Mouse (Mus musculus): ENCODE measurements around the gene Asb15. TPM values are rescaled to one million over a fixed set of nuclear protein-coding genes. Genes with fewer than 3 reads are reported as not detected.

The Asb15 gene
- total RNA-seq, 2 experiments from 2014 or later, result not detected

DNA sequence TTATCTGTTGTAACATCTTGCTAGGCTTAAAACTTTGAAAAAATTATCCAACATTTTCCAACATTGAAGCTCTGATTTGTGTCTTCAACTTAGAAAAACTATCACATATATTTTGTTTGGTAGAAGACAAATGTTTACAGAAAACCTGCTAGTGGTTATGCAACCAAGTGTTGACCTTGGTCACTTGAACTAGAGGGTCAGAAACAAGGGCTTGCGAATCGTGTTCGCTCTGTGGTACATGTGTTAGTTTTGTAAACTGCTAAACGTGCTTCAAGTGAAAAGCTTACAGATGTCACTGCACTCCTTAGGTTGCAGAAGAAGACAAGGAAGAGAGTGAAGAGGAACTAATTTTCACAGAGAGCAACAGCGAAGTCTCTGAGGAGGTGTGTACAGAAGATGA lies 75.0 kb downstream of the Asb15 start:
- no peak for ATAC-seq (replicated peaks; ENCODE audit: low FRiP score, low TSS enrichment, poor library complexity, severe bottlenecking)

DNA sequence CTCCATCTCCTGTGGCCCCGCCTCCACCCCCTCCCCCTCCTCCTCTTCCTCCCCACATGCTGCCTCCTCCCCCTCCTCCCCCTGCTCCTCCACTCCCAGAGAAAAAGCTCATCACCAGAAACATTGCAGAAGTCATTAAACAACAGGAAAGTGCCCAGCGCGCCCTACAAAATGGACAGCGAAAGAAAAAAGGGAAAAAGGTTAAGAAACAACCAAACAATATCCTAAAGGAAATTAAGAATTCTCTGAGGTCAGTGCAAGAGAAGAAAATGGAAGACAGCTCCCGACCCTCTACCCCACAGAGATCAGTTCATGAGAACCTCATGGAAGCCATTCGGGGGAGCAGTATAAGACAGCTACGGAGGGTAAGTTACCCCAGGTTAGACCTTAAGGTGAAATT lies 76.3 kb downstream of the Asb15 start:
- no peak for ATAC-seq (replicated peaks; ENCODE audit: low FRiP score, low TSS enrichment, poor library complexity, severe bottlenecking)

DNA sequence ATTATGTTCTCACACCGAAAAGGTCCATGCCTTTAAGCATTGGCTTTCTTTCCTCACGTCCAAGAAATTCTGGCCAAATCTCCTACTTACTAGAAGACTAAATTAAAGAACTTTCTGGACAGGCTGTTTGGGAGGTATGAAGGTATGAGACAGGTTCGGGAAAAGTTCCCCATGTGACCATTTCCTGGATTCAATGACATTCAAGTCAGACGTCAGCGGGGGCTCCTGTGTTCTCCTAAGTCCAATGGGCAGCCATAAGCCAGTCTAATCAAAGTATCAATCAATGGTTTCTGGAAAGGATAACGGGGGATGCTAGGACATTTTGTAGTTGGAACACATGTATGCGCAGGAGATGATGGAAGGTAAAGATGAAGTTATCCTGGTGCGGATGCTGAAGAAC lies 77.7 kb downstream of the Asb15 start:
- ATAC-seq (replicated peaks; ENCODE audit: low FRiP score, low TSS enrichment, poor library complexity, severe bottlenecking), result no peak

DNA sequence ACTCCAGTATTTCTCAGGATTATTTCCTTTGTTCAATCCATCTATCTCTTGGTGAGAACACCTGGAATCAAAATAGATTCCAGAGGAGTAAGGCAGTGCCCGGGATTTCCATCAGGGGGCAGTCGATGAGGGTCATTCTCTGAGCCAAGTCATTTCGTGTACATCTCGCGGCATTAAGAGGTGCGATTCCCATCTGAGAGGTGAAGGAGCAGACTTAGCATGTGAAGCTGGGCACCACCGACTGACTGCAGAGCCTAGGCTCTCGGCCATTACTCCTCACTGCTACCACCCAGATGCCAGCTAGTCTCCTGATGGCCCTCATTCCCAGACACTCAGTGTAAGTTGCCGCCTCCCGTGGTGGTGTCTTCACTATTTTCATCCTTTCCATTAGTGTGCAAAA lies 78.6 kb downstream of the Asb15 start:
- ATAC-seq (replicated peaks; ENCODE audit: low FRiP score, low TSS enrichment, poor library complexity, severe bottlenecking), result no peak

DNA sequence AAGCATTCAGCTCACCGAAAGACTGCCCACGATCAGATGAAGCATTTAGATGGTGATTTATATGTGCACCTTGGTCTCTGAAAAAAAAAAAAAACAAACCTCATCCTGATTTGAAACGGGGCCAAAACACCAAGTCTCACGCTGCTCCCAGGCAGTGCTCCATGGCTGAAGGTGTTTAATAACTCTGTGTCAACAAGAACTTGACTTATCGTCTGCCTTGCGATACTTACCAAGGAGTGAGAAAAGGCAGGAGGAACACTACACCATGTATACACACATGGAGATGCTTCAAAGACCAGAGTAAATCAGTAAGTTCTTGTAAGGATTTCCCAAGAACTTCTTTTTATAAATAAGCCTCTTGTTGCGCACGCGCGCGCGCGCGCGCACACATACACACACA lies 79.6 kb downstream of the Asb15 start:
- ATAC-seq (replicated peaks; ENCODE audit: low FRiP score, low TSS enrichment, poor library complexity, severe bottlenecking), result no peak

DNA sequence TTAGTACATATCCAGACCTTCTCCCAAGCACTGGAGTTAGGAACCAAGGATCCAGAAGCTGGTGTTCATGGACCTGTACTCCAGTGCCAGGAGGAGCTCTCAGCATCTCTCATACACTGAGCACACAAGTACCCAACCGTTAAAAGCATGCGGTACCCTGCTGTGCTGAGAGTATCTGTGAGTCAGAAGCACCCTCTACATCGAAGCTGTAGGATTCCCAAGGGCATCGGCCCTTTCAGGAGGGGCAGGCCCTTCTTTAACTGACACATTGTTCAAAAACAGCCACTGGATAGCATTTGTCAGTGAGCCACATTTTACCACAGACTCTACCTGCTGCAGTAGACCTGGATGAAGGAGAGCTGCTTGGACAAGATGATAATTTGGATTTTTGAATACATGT lies 80.2 kb downstream of the Asb15 start:
- ATAC-seq (replicated peaks; ENCODE audit: low FRiP score, low TSS enrichment, poor library complexity, severe bottlenecking), result no peak

DNA sequence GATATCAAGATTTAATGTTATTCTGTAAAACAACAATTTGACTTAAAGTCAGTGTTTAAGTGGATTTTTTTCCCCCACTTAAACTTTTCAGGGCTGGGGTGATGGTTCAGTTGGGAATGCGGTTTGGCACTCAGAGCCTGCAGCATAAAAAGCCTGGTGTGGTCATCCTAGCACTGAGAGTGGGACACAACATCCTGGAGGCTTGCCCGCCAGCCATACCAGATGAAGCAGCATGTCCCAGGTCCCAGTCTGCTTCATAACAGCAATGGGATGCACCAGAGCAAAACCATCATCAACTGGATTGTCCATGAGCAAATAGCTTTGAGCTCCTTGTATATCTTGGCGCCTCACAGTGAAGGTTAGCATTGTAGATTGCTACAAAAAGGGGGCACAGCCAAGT lies 80.7 kb downstream of the Asb15 start:
- no peak for ATAC-seq (replicated peaks; ENCODE audit: low FRiP score, low TSS enrichment, poor library complexity, severe bottlenecking)

DNA sequence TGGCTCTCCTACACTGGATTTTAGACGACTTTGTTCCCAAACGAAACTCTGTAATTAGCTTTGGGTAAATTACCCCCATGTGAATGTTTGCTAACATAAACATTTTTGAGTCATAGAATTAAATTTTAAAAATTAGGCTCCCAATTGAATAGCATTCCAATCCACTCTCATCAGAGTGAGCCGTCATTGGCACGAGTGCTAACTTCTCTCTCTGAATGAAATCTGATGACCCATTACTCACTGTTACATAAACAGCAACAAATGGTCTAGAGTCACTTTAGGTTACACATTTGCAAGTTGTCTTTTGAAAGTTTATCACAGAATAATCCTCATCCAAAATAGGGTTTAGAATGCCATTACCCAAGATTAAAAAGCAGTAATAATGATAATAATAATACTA lies 81.6 kb downstream of the Asb15 start:
- no peak for ATAC-seq (replicated peaks; ENCODE audit: low FRiP score, low TSS enrichment, poor library complexity, severe bottlenecking)

DNA sequence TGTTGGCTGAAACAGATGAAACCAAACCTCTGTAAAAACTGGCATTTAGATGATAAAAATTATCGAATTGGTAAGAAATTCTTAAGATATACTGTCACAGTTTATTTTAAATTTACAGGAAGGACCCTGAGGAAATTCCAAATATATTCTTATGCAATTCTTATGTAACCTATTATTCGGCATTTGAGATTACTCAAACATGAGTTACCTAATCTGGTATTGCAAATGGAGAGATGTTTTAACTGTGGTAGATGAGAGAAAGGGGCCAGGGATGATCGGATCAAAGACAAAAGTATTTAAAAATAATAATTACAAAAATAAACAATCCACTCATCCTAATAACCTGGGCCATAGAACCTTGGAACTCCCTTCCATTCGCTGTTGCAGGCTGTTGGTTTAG lies 82.4 kb downstream of the Asb15 start:
- no peak for ATAC-seq (replicated peaks; ENCODE audit: low FRiP score, low TSS enrichment, poor library complexity, severe bottlenecking)

DNA sequence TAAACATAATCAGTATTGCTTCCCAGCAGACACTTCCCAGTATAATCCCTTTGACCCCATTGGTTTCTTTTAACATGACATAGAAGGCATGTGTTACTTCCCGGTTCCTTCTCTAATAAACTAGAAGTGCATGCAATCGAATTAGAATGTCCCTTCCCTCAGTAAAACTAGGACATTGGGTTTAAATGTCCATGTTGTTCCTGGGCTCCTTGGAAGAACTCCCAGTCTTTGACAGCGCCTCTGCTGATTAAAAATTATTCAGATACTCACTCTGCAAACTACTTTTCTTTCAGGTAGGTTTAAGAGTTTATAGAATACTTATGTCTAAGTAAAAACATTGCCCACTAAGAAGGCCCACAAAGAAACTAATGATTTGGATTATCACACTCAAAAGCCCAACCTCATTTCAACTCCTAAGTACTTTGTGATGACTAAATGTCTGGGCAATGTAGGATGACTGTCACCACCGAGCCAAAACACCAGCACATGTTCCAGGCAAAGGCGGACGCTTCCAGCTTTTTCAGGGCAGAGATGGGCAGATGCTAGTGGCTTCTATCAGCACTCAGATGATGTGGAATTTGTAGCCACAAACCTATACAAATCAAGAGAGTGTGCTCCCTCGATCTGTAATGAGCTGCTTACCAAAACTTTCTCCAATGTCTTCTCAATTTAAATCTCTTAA lies 84.3 kb downstream of the Asb15 start:
- no peak for ATAC-seq (replicated peaks; ENCODE audit: low FRiP score, low TSS enrichment, poor library complexity, severe bottlenecking)

DNA sequence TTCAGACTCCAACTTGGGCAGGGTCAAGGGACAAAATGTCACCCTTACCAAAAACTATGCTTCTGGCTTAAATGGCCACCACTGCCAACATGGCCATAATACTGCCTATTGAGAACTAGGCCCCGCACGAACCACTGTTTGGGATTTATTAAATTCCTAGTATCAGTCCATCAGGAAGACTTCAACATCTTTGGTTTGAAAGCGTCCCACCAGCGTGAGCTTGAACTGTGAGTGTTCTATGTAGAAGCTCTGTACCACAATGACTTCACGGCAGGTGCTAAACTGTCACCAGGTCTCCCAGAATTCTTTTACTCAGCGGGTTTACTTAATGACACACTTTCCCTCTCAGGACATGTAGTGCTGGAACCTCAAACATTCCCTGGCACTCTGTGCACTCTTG lies 85.4 kb downstream of the Asb15 start:
- no peak for ATAC-seq (replicated peaks; ENCODE audit: low FRiP score, low TSS enrichment, poor library complexity, severe bottlenecking)

DNA sequence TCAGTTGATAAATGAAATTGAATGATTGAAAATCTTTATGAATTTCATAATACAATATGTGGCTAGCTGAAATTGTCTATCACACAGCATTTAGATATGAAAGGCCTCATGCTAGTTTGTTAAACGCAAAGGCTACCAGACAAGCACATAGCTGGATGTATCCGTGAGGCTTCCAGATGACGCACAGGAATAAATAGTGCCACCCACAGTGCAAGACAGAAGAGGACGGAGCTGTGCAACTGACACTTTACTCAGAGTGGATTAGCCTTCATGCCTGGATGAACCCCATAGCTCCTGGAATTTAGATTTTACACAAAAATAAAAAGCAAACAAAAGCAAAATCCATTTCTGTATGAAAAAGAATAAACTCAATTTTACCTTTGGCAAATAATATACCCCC lies 86.0 kb downstream of the Asb15 start:
- no peak for ATAC-seq (replicated peaks; ENCODE audit: low FRiP score, low TSS enrichment, poor library complexity, severe bottlenecking)

DNA sequence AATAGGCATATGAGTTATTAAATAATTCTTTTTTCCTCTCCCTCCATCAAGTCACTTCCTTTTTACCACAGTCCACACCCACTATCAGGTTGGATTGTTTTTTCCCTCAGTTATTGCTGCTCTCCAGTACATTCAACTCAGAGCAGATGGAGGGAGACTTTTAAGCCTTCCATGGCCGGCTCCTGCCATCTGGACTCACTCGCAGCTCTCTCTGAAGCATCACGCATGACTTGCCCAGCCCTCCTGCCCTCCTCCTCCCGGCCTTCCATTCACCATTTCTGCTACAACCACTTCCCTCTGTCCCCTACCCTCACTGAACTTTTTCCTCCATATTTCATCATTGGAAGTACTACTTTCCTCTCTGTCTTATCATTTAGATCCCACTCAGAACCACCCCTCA lies 88.8 kb downstream of the Asb15 start:
- ATAC-seq (replicated peaks; ENCODE audit: low FRiP score, low TSS enrichment, poor library complexity, severe bottlenecking), result no peak

DNA sequence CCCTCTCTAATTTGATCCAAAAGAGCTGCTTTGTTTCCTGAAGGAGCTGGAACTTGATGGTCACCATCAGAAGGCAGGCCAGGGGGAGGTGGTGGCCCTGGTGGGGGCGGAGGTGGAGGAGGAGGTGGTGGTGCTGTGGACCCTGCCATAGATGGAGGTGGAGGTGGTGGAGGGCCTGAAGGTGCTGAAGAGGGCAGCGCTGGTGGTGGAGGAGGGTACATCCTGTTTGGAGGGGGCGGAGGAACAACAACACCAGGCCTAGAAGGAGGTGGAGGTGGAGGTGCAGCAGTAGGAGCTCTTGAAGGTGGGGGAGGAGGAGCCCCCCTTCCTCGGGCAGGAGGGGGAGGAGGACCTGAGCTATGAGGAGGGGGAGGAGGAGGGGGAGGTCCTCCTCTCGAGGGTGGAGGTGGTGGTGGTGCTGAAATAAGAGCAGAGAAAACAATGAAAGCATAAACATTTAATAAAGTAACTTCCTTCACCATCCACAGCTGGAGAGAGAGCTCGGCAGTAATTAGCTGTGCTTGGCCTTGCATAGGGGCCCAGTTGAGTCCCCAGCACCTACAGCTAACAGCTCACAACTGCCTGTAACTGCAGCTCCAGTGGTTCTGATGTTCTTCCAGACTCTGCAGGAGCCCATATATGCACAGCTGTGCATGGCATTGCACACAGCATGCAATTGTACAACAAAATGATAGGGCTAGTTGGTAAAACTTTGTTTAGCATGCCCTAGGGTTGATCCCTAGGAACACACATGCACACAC lies 91.5 kb downstream of the Asb15 start:
- ATAC-seq (replicated peaks; ENCODE audit: low FRiP score, low TSS enrichment, poor library complexity, severe bottlenecking), result no peak

DNA sequence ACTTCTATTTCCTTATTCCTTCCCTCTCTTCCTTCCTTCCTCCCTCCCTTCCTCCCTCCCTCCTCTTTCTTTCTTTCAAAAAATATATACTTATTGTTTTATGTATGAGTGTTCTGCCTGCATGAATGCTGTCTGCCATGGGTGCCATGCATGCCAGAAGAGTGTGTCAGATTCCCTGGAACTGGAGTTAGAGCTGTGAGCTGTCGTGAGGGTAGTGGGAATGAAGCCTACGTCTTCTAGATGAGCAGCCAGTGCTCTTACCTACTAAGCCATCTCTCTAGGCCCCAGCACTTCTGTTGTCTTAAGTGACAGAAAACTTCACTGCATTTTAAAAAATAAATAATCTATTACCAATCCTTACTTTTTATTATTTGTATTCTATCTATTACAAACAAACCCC lies 93.0 kb downstream of the Asb15 start:
- ATAC-seq (replicated peaks; ENCODE audit: low FRiP score, low TSS enrichment, poor library complexity, severe bottlenecking), result no peak

DNA sequence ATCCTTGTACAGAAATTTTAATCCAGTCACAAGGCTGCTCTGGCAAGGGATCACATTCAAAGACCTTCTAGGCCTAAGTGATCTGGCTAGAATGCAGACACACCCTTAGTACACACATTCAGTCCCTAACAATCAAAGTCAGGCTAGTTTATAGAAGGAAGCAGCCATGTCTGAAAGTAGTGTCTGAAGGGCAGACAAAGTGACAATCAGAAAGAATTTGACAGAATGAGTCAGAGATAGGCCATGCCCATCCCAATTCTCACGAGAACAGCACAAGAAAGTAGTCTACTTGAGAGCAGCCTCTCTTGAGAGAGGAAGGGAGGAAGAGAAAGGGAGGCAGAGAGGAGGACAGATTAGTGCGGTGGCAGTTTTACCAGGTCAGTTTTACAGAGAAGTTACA lies 94.2 kb downstream of the Asb15 start:
- ATAC-seq (replicated peaks; ENCODE audit: low FRiP score, low TSS enrichment, poor library complexity, severe bottlenecking), result no peak

Other genes starting within 250 kb of the Asb15 start
- gene Iqub, start 13.1 kb upstream of the Asb15 start, total RNA-seq (2014; fragmentation: Nextera tagmentation), result not detected in 2 replicates
- 0.19 TPM in 1 of 2 replicates, not detected in the other for gene Iqub, start 13.1 kb upstream of the Asb15 start, total RNA-seq (2017)
- gene Ndufa5, start 131 bp upstream of the Asb15 start, total RNA-seq (2014; fragmentation: Nextera tagmentation), result 293 and 295 TPM in 2 replicates
- 426 and 630 TPM in 2 replicates for gene Ndufa5, start 131 bp upstream of the Asb15 start, total RNA-seq (2017)
- gene Lmod2, start 69.6 kb downstream of the Asb15 start, total RNA-seq (2014; fragmentation: Nextera tagmentation), result not detected in 2 replicates
- not detected in 2 replicates for gene Lmod2, start 69.6 kb downstream of the Asb15 start, total RNA-seq (2017)
- 17.3 and 34.0 TPM in 2 replicates for gene Wasl, start 136.9 kb downstream of the Asb15 start, total RNA-seq (2014; fragmentation: Nextera tagmentation)
- gene Wasl, start 136.9 kb downstream of the Asb15 start, total RNA-seq (2017), result 6.4 and 12.0 TPM in 2 replicates
- gene Hyal6, start 205.1 kb downstream of the Asb15 start, total RNA-seq (2014; fragmentation: Nextera tagmentation), result not detected in 2 replicates
- gene Hyal6, start 205.1 kb downstream of the Asb15 start, total RNA-seq (2017), result not detected in 2 replicates
- gene Hyal4, start 220.2 kb downstream of the Asb15 start, total RNA-seq (2014; fragmentation: Nextera tagmentation), result not detected in 2 replicates
- gene Hyal4, start 220.2 kb downstream of the Asb15 start, total RNA-seq (2017), result not detected in 2 replicates